Mouse (Mus musculus) intestine, embryonic 15.5 days (tissue): ENCODE measurements around the gene Aqp2. TPM values are rescaled to one million over a fixed set of nuclear protein-coding genes. Genes with fewer than 3 reads are reported as not detected.

Experiments used
- ATAC-seq: fragments of 200-750 bp; cut with Nextera tagmentation; 2 replicates; pipeline ENCODE4 v1.8.0; 2017; ENCODE audit warnings: moderate TSS enrichment, moderate library complexity
- H3K27ac ChIP-seq: fragments of 300-500 bp; sonication (generic); 2 replicates; pipeline ENCODE4 v1.5.1; 2015; ENCODE audit warnings: mild to moderate bottlenecking, inconsistent platforms
- H3K27me3 ChIP-seq: fragments of 300-500 bp; sonication (generic); replicated peaks from 2 replicates; pipeline ENCODE4 v1.6.1; 2015; ENCODE audit warnings: inconsistent platforms
- H3K36me3 ChIP-seq: fragments of 300-500 bp; sonication (generic); 2 replicates; pipeline ENCODE4 v1.6.1; 2015; ENCODE audit warnings: inconsistent platforms
- H3K4me1 ChIP-seq: fragments of 300-500 bp; sonication (generic); replicated peaks from 2 replicates; pipeline ENCODE4 v1.6.1; 2015; ENCODE audit warnings: inconsistent platforms
- H3K4me2 ChIP-seq: fragments of 300-500 bp; sonication (generic); replicated peaks from 2 replicates; pipeline ENCODE4 v1.6.1; 2015; ENCODE audit warnings: mild to moderate bottlenecking, inconsistent platforms
- H3K4me3 ChIP-seq: fragments of 300-500 bp; sonication (generic); replicated peaks from 2 replicates; pipeline ENCODE4 v1.5.1; 2015; ENCODE audit warnings: inconsistent platforms
- H3K9ac ChIP-seq: fragments of 300-500 bp; sonication (generic); 2 replicates; pipeline ENCODE4 v1.6.1; 2015; ENCODE audit warnings: inconsistent platforms
- H3K9me3 ChIP-seq: fragments of 300-500 bp; sonication (generic); 2 replicates; pipeline ENCODE4 v1.6.1; 2016; ENCODE audit warnings: inconsistent platforms
- WGBS: fragments of 180-500 bp; shearing (Covaris S2); methylation state at CpG from one replicate; pipeline ENCODE4 v1.1.7; 2015; 5-methylcytosine and 5-hydroxymethylcytosine counted together
- polyA plus RNA-seq: library from polyadenylated mRNA; unstranded; fragments of >200 nt; fragmentation: Nextera tagmentation; extraction: Ambion mirVana; gene quantifications from 2 replicates; pipeline ENCODE4 v1.2.1, GENCODE M21; 2015

Gene Aqp2
- polyA plus RNA-seq, 1 experiment from 2014 or later = not detected

DNA sequence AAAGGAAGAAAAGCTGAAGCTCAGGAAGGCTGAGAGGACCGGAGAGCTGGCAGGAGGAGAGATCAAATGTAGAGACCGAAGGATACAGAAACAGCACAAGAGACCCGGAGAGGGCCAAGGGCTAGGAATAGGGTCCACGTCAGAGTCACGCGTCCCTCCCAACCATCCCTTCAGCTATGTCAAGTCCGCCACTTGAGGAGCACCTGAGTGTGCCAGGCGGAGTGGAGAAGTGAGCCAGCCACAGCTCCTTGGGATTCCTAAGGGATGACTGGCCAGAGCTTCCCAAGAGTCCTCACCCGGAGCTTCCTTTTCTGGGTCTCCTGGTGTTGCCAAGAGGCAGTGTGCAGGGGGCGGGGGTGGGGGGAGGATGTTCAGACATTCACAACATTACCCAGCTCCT, 16.1 kb downstream of the Aqp2 start:
- Histone ChIP-seq H3K9me3 (no peaks in the 10 kb centered on the region), H3K27me3 (peaks cover 76% of the 10 kb centered on the region), H3K27ac (no peak overlapping the region), H3K9ac (no peak overlapping the region), H3K4me3 (no peak overlapping the region), H3K4me1 (peaks cover 12% of the 10 kb centered on the region), H3K36me3 (no peaks in the 10 kb centered on the region), H3K4me2 (no peak overlapping the region)
- 79% methylated on average over 10 of the region's 10 CpGs for WGBS
- ATAC-seq = no peak

DNA sequence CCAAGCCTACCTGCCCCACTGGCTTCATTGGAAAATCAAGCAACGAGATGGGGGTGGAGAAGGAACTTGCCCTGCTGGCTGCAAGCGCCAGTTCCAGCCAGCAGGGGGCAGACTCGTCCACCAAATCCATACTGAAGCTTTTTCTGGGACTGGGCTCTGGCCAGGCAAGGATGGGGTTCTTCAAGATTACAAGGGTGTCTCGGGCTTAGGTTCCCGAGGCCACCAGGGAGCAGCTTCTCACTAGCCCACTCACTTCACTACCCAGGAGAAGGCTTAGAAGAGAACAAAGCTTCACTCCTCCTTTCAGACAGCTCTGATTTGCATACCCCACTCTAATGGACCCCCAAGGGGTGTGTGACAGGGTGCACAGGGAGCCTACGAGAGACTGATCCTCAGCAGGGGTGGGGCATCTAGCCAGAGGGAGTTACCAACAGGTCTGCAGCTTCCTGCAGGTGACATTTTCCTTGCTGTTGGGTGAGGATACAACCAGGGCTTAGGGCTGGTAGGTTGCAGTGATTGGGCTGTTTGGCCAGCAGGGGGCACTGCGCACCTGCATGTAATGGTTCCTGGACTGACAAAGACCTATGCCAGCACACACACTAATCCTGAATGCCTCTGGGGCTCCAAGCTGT, 17.3 kb downstream of the Aqp2 start:
- ATAC-seq = peak; percentile 86
- H3K9ac ChIP-seq = no peak overlapping the region
- peaks cover 70% of the 10 kb centered on the region for H3K27me3 ChIP-seq
- H3K4me3 ChIP-seq = no peak overlapping the region
- no peak overlapping the region for H3K4me2 ChIP-seq
- no peak overlapping the region for H3K27ac ChIP-seq
- WGBS = 1% methylated on average over 7 of the region's 7 CpGs
- no peaks in the 10 kb centered on the region for H3K9me3 ChIP-seq
- H3K4me1 ChIP-seq = peaks cover 3% of the 10 kb centered on the region
- no peaks in the 10 kb centered on the region for H3K36me3 ChIP-seq

DNA sequence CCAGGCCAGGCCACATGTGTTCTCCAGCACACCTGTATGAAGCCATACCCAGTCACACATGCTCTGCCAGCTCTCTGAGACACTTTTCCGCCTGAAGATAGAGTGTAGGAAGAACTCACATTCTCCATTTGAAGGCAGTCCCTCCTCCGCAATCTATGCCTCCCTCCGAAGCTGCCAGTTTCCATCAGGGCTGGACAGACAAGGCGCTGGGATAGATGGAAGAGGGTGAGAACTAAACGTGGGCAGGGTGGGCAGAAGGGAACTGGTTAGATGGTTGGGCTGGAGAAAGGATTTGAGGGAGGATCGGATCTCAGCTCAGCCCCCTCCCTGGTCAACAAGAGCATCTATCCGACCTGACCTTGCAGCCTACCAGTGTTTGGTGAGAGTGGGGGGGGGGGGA, 18.0 kb downstream of the Aqp2 start:
- Histone ChIP-seq H3K9me3 (no peaks in the 10 kb centered on the region), H3K27me3 (peaks cover 64% of the 10 kb centered on the region), H3K4me2 (no peak overlapping the region), H3K27ac (no peak overlapping the region), H3K9ac (no peak overlapping the region), H3K4me3 (no peak overlapping the region), H3K36me3 (no peaks in the 10 kb centered on the region), H3K4me1 (peaks cover 3% of the 10 kb centered on the region; the same call in 1 of the 2 replicates)
- WGBS = 54% methylated on average over 7 of the region's 7 CpGs
- ATAC-seq = no peak

DNA sequence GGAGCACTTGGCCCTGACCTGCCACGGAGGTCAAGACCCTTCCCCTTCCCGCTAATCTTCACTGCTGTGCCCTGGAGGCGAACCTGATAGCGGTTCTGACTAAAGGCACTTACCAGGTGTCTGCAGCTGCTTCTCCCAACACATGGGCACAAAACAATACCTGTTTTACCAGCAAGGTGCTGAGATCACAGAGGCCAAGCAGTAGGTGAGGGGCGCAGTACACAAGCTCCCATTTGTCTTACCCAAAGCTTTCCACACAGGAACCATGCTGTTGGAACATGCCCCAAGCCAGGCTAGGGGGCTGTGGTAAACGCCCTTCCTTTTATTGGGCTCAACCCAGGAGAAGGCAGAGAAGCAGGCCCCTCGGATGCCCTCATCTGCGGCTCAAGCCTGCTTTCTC, 18.7 kb downstream of the Aqp2 start:
- no peak overlapping the region for H3K27ac ChIP-seq
- H3K9me3 ChIP-seq = no peaks in the 10 kb centered on the region
- no peak overlapping the region for H3K4me2 ChIP-seq
- H3K9ac ChIP-seq = no peak overlapping the region
- ATAC-seq = no peak
- H3K4me3 ChIP-seq = no peak overlapping the region
- no peaks in the 10 kb centered on the region for H3K36me3 ChIP-seq
- H3K27me3 ChIP-seq = peaks cover 56% of the 10 kb centered on the region
- 55% methylated on average over 8 of the region's 8 CpGs for WGBS
- peaks cover 5% of the 10 kb centered on the region for H3K4me1 ChIP-seq

DNA sequence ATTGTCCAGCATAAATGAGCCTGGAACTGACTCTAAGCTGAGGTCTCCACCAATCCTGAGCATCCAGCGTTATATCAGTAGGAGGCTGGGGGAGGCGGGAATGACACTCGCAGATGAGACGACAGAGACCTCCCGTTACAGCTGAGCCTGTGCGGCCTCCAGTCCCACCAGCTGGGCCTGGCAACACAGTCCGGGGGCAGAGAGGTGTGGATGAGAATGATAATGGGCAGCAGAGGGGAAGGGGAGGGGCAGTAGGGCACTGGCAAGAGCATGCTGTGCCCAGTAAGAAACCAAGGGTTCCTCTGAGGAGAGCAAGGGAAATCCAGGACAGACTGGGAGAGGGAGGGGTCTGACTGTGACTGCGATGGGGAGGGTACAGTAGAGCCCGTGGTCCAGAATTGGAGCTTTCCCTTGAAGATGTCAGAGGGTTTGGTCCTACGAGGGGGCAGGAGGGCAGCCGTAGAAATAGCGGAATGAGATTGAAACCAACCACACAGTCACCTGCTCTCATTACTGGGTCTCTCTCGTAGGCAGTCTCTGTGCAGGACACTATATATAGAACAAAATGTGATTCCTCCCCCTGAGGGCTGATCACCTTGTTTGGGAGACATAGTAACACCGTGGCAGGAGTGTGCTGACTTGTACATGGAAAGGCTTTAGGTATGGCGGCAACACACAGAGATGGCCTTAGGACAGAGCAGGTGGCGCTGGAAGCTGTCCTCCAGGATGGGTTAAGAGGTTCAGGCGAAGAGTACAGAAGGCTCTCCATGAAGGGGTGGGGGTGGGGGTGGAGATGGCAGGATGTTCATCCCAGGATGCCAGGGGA, 20.6 kb downstream of the Aqp2 start:
- Histone ChIP-seq H3K9ac (no peak overlapping the region), H3K4me2 (no peak overlapping the region), H3K27me3 (peaks cover 37% of the 10 kb centered on the region), H3K4me1 (peaks cover 8% of the 10 kb centered on the region), H3K27ac (no peak overlapping the region), H3K4me3 (no peak overlapping the region), H3K9me3 (no peaks in the 10 kb centered on the region), H3K36me3 (no peaks in the 10 kb centered on the region)
- WGBS = 59% methylated on average over 17 of the region's 17 CpGs
- no peak for ATAC-seq

DNA sequence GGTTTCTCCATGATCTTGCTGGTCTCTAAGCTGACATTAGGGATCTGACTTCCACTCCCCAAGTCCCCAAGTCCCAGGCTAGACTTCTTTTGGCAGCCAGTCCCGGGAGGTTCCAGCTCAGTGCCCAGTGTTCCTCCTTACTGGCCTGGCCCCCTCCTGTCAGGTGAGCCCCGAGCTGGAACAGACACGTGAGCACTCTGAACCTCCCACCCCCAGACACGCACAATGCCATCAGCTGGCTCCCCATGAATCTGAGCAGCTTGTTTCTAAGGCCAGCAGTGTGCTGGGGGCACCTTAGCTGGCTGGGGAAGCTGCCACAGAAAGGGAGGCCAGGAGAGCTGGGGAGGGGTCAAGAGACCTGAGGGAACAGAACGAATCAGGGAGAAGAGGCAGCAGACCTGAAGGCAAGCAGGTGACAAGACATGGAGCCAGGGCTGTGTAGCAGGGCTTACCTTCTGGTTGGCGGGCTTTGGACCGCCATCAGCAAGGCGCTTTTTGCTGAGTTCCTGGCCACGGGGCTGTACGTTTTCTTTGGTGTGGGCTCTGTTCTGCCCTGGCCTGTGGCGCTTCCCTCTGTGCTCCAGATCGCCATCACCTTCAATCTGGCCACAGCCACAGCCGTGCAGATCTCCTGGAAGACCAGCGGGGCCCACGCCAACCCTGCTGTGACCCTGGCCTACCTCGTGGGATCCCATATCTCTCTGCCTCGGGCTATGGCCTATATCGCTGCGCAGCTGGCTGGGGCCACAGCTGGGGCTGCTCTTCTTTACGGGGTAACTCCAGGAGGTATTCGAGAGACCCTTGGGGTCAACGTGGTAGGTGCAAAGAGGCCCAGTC, 22.3 kb downstream of the Aqp2 start, which contains the start of gene Aqp6:
Gene Aqp6 (plus strand): TSS at position 415 of the 837 bp plus-strand sequence.
- Histone ChIP-seq H3K27ac (no peak within 1 kb of the TSS), H3K4me2 (no peak within 1 kb of the TSS), H3K9ac (no peak within 1 kb of the TSS), H3K9me3 (no peaks in the 10 kb centered on the region), H3K4me3 (no peak within 1 kb of the TSS), H3K36me3 (no peaks in the 10 kb centered on the region), H3K27me3 (peaks cover 30% of the 10 kb centered on the region), H3K4me1 (peaks cover 6% of the 10 kb centered on the region)
- ATAC-seq = no peak
- WGBS = 70% methylated on average over 22 of the region's 22 CpGs

DNA sequence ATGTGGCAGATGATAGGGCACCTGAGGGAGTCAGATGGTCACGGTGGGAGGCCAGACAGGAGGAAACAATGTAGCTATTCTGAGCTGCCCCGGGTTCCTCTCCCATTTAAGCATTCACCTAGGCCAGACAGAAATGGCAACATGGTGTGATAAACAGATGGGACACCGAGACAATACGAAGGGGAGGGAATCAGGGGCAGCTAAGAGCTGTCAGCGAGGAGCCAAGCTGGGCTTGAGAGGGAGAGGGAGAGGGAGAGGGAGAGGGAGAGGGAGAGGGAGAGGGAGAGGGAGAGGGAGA, 22.9 kb downstream of the Aqp2 start:
- H3K9me3 ChIP-seq = no peaks in the 10 kb centered on the region
- no peak overlapping the region for H3K4me2 ChIP-seq
- no peak for ATAC-seq
- no peaks in the 10 kb centered on the region for H3K36me3 ChIP-seq
- WGBS = 46% methylated on average over 5 of the region's 5 CpGs
- no peak overlapping the region for H3K9ac ChIP-seq
- H3K4me1 ChIP-seq = peaks cover 11% of the 10 kb centered on the region
- no peak overlapping the region for H3K27ac ChIP-seq
- peaks cover 29% of the 10 kb centered on the region for H3K27me3 ChIP-seq
- H3K4me3 ChIP-seq = no peak overlapping the region

DNA sequence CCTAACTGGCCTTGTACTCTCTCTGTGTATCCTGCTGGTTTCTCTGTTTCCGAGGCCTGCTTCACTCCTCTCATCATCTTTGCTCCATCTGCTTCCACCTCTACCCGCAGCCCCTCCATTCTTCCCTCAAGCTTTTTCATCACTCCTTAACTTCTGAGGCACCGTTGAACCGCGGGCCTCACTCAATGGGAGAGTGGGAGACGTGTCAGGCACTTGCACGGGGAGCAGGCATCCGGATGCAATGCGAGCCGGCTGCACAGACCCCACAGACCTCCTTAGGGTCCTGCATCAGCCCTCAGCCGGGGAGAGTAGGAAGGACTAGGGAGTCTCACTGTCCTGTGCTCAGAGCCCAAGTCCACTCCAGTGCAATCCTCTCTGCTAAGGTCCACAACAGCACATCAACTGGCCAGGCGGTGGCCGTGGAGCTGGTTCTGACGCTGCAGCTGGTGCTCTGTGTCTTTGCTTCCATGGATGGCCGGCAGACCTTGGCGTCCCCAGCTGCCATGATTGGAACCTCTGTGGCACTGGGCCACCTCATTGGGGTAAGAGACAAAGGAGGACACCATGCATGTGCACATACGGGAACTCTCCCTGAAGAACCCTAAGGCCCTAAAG, 23.5 kb downstream of the Aqp2 start:
- H3K4me2 ChIP-seq = no peak overlapping the region
- 78% methylated on average over 17 of the region's 17 CpGs for WGBS
- no peaks in the 10 kb centered on the region for H3K9me3 ChIP-seq
- no peak overlapping the region for H3K4me3 ChIP-seq
- H3K27ac ChIP-seq = no peak overlapping the region
- no peak overlapping the region for H3K9ac ChIP-seq
- H3K4me1 ChIP-seq = peaks cover 16% of the 10 kb centered on the region
- no peaks in the 10 kb centered on the region for H3K36me3 ChIP-seq
- H3K27me3 ChIP-seq = peaks cover 24% of the 10 kb centered on the region
- ATAC-seq = no peak

DNA sequence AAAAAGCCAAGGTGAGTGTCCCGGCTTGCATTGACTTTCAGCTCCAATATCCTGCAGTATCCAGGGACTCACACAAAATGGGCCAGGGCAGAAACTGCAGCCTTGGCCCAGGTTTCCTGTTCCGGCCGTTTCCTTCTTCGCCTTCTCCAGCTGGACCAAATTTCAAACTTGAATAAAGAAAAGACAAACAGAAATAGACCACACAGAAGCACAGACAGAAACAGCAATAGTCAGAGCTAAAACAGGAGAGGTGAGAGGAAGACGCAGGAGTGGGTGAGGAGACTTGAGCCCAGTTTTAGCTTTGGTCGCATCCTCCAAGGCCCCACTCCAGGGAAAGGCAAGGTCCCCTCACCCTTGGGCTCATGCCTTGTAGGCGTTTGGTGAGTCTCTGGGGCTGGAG, 24.4 kb downstream of the Aqp2 start:
- H3K4me1 ChIP-seq = peaks cover 22% of the 10 kb centered on the region
- H3K4me3 ChIP-seq = no peak overlapping the region
- H3K27me3 ChIP-seq = peaks cover 18% of the 10 kb centered on the region
- H3K9ac ChIP-seq = no peak overlapping the region
- ATAC-seq = no peak
- 71% methylated on average over 7 of the region's 7 CpGs for WGBS
- no peaks in the 10 kb centered on the region for H3K9me3 ChIP-seq
- H3K27ac ChIP-seq = no peak overlapping the region
- no peaks in the 10 kb centered on the region for H3K36me3 ChIP-seq
- H3K4me2 ChIP-seq = no peak overlapping the region

DNA sequence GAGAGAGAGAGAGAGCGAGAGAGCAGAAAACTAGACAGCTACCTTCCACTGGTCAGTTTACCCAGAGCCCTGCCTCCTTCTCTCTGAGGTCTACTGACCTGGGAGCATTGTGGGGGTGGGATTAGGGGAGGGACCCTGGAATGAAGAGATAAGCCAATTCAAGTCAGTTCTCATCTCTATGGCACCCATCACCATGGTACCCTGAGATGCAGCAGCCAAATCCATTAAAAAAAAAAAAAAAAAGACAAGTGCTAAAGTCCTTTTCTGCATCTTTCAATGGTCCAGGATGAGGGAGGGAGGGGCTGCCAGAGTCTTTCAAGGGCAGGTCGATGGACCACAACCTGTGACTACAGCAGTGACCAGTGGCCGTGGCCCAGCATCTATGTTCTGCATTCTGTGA, 26.7 kb downstream of the Aqp2 start:
- peaks cover 22% of the 10 kb centered on the region for H3K4me1 ChIP-seq
- ATAC-seq = no peak
- WGBS = 79% methylated on average over 3 of the region's 3 CpGs
- no peaks in the 10 kb centered on the region for H3K9me3 ChIP-seq
- H3K9ac ChIP-seq = no peak overlapping the region
- no peak overlapping the region for H3K27ac ChIP-seq
- no peaks in the 10 kb centered on the region for H3K36me3 ChIP-seq
- H3K27me3 ChIP-seq = 0 out of 2 replicates have a peak, but pooled peaks cover 3% of the 10 kb centered on the region
- no peak overlapping the region for H3K4me2 ChIP-seq
- H3K4me3 ChIP-seq = no peak overlapping the region

DNA sequence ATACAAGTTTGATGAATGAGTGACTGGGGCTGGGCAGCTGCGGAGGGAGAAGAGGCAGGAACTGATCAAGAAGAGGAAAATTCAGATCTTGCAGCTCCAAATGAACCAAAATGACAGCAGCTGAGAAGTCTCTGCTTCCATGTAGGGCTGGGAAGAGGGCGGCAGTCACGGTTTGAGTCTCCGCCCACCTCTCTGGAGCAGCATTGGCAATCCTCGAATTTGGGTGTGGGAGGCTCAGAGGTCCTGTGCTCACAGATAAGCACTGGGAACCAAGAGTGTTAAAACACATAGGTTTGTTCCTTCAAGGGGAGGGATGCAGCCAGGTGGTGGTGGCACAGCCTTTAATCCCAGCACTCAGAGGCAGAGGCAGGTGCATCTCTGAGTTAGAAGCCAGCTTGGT, 27.7 kb downstream of the Aqp2 start:
- WGBS = 21% methylated on average over 5 of the region's 5 CpGs
- no peak for ATAC-seq
- peaks cover 22% of the 10 kb centered on the region for H3K4me1 ChIP-seq
- no peaks in the 10 kb centered on the region for H3K36me3 ChIP-seq
- H3K27ac ChIP-seq = no peak overlapping the region
- no peak overlapping the region for H3K4me3 ChIP-seq
- H3K4me2 ChIP-seq = no peak overlapping the region
- no peaks in the 10 kb centered on the region for H3K9me3 ChIP-seq
- H3K27me3 ChIP-seq = 0 out of 2 replicates have a peak, but pooled peaks cover 2% of the 10 kb centered on the region
- H3K9ac ChIP-seq = no peak overlapping the region
